Mouse (Mus musculus) midbrain, embryonic 10.5 days (tissue): Measurements from ENCODE around the gene Gja10. TPM values are rescaled to one million over a fixed set of nuclear protein-coding genes. Genes with fewer than 3 reads are reported as not detected.

ENCODE experiments used
- DNase-seq: peaks from one replicate; pipeline ENCODE4 v3.0.0-alpha.2; 2017; ENCODE audit warnings: low spot score
- H3K27ac ChIP-seq: fragments of 300-500 bp; sonication (generic); replicated peaks from 2 replicates; pipeline ENCODE4 v1.5.1; 2016; ENCODE audit warnings: mild to moderate bottlenecking
- H3K27me3 ChIP-seq: fragments of 300-500 bp; sonication (generic); 2 replicates; pipeline ENCODE4 v1.6.1; 2016; ENCODE audit warnings: low read depth, mild to moderate bottlenecking; ENCODE audit not compliant: poor library complexity, severe bottlenecking
- H3K36me3 ChIP-seq: fragments of 300-500 bp; sonication (generic); 2 replicates; pipeline ENCODE4 v1.6.1; 2016; ENCODE audit warnings: mild to moderate bottlenecking, moderate library complexity
- H3K4me1 ChIP-seq: fragments of 300-500 bp; sonication (generic); 2 replicates; pipeline ENCODE4 v1.6.1; 2016
- H3K4me3 ChIP-seq: fragments of 300-500 bp; sonication (generic); 2 replicates; pipeline ENCODE4 v1.5.1; 2016; ENCODE audit warnings: mild to moderate bottlenecking, moderate library complexity
- H3K9me3 ChIP-seq: fragments of 300-500 bp; sonication (generic); replicated peaks from 2 replicates; pipeline ENCODE4 v1.6.1; 2016; ENCODE audit warnings: mild to moderate bottlenecking
- WGBS: fragments of 180-500 bp; shearing (Covaris S2); methylation state at CpG from one replicate; pipeline ENCODE4 v1.1.7; 2016; 5-methylcytosine and 5-hydroxymethylcytosine counted together
- polyA plus RNA-seq: library from polyadenylated mRNA; unstranded; fragments of >200 nt; fragmentation: Nextera tagmentation; extraction: Ambion mirVana; gene quantifications from 2 replicates; pipeline ENCODE4 v1.2.1, GENCODE M21; 2016

Gja10 gene
- polyA plus RNA-seq, result 0.07 TPM in 2 replicates

DNA sequence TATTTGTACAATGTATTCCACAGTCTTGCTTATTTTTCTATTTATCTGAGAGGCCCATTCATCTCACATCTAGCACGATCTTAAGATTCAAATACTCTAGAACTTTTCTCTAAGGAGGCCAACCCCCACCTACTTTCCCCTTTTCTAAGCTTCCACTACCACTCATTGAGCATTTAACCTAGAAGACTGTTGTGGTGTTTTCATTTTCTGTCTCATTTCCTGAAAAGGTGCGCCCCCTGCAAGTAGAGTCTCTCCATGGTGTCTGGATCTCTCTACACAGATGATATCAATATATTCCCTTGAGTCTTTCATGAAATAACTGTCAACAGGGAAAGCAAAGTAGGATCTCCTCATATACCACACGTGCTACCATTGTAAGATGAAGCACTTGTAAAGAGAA lies at the start of gene Gja10:
Gja10 (minus strand) TSS at position 101 of the 400 bp plus-strand sequence.
- Histone ChIP-seq H3K36me3 (no peaks in the 10 kb centered on the region), H3K27me3 (no peaks in the 10 kb centered on the region), H3K27ac (no peak within 1 kb of the TSS), H3K9me3 (no peaks in the 10 kb centered on the region), H3K4me3 (no peak within 1 kb of the TSS), H3K4me1 (no peaks in the 10 kb centered on the region)
- no peak for DNase-seq
- 69% methylated on average over 3 of the region's 3 CpGs for WGBS

DNA sequence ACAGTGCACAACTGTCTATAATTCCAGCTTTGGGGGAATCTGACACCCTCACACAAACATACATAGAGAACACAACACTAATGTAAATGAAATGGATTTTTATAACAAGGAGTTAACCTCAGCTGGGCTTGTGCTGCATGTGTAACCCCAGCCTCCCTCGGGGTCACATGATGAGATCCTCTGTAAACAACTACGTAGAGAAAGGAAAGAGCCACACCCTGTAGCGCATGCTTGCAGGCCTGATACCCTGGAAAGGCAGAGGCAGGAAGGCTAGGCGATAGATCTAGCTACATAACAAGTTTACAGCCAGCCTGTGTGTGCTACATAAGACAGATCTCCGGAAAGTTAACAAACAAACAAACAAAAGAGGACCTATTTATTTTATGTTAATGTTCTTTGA lies 49.1 kb upstream of the Gja10 start:
- Histone ChIP-seq H3K36me3 (peaks cover 75% of the 10 kb centered on the region), H3K4me1 (no peaks in the 10 kb centered on the region), H3K4me3 (no peak overlapping the region), H3K27ac (no peak overlapping the region), H3K27me3 (no peaks in the 10 kb centered on the region), H3K9me3 (no peaks in the 10 kb centered on the region)
- no peak for DNase-seq
- WGBS, result 88% methylated on average over 5 of the region's 5 CpGs

GRCm38 (mm10) chr4:32621637-32622036 lies 19.1 kb upstream of the Gja10 start:
- H3K36me3 ChIP-seq, result peaks cover 71% of the 10 kb centered on the region

DNA sequence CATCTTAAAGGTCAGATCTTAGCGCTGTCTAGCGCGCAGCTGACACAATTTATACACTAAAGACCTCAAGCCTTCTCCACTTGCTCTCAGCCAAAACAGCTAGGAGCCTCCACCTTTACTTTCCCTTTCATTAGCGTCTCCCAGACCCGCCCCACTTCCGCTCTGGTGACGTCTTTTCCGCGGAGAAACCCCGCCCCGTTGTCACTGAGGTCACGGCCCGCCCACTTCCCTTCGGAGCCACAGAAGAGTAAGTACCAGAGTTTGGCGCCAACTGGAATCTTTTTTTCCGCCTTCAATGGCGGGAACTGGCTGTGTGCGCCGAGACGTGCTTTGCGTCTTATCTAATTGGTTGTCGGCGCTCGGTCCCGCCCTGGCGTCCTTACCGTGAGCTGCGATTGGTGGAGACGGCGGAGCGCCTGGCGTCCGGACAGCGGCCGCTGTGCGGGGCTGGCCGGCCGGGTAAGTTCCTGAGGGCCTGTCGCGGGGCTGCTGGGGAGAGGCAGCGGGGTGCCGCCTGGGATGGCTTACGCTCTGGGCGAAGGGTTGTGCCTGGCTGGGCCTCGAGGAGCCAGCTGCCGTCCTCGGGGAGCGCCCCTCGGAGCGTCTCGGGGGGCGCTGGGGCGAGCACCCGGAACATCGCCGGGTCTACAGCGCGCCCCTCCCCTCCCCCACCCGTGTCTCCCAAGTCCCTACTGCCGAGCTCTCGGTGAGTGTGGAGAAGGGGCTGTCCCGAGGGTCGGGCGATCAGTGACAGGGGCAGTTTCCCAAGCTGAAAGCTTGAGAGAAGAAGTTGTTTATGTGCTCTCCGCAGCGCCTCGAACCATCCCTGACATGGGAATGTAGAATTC lies 12.7 kb upstream of the Gja10 start, which contains the start of gene Casp8ap2:
Casp8ap2 (plus strand) TSS at position 418 of the 848 bp plus-strand sequence.
- Histone ChIP-seq H3K9me3 (no peaks in the 10 kb centered on the region), H3K4me1 (peaks cover 18% of the 10 kb centered on the region), H3K27ac (peak within 1 kb of the TSS; percentile 93), H3K4me3 (peak within 1 kb of the TSS; percentile 84), H3K36me3 (peaks cover 20% of the 10 kb centered on the region), H3K27me3 (no peaks in the 10 kb centered on the region)
- DNase-seq, result peak; percentile 99
- under 1% methylated on average over 67 of the region's 67 CpGs for WGBS

More at GRCm38 (mm10) chr4:32621637-32622036, 19.1 kb upstream of the Gja10 start:
- no peak overlapping the region for H3K4me3 ChIP-seq
- H3K9me3 ChIP-seq, result no peaks in the 10 kb centered on the region
- no peaks in the 10 kb centered on the region for H3K27me3 ChIP-seq
- H3K4me1 ChIP-seq, result peaks cover 10% of the 10 kb centered on the region
- no peak for DNase-seq
- H3K27ac ChIP-seq, result no peak overlapping the region

GRCm38 (mm10) chr4:32601135-32601534 lies 1.4 kb downstream of the Gja10 start:
- no peak overlapping the region for H3K4me3 ChIP-seq
- DNase-seq, result peak; percentile 60
- H3K4me1 ChIP-seq, result no peaks in the 10 kb centered on the region
- H3K9me3 ChIP-seq, result no peaks in the 10 kb centered on the region
- WGBS, result 30% methylated on average over 12 of the region's 12 CpGs
- no peak overlapping the region for H3K27ac ChIP-seq
- no peaks in the 10 kb centered on the region for H3K27me3 ChIP-seq
- no peaks in the 10 kb centered on the region for H3K36me3 ChIP-seq

GRCm38 (mm10) chr4:32588237-32588636 lies 14.3 kb downstream of the Gja10 start:
- H3K4me1 ChIP-seq, result peaks cover 5% of the 10 kb centered on the region
- H3K4me3 ChIP-seq, result no peak overlapping the region
- no peak overlapping the region for H3K27ac ChIP-seq
- H3K9me3 ChIP-seq, result no peaks in the 10 kb centered on the region
- WGBS, result 88% methylated on average over 6 of the region's 6 CpGs
- no peak for DNase-seq
- H3K36me3 ChIP-seq, result no peaks in the 10 kb centered on the region
- no peaks in the 10 kb centered on the region for H3K27me3 ChIP-seq

DNA sequence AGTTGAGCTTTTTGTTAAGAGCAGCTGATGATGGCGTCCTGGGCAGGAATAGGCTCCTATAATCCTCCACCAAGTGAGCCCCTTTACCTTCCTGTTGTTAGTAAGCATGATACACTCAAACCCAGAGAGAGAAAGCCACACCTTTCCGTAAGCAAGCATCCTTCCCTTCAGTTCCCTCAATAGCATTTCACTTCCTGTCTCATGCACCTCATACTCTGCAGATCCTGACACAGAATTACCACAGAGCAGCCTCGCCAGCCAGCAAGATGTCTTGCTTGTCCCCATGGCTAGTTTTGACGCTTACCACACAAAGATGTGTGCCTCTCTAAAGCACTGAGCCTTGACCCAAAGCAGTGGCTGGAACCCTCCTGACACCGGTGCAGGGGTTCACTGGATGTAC lies 15.0 kb downstream of the Gja10 start:
- no peak overlapping the region for H3K27ac ChIP-seq
- H3K36me3 ChIP-seq, result no peaks in the 10 kb centered on the region
- DNase-seq, result no peak
- 89% methylated on average over 5 of the region's 5 CpGs for WGBS
- no peaks in the 10 kb centered on the region for H3K9me3 ChIP-seq
- no peaks in the 10 kb centered on the region for H3K27me3 ChIP-seq
- H3K4me3 ChIP-seq, result no peak overlapping the region
- H3K4me1 ChIP-seq, result peaks cover 5% of the 10 kb centered on the region

DNA sequence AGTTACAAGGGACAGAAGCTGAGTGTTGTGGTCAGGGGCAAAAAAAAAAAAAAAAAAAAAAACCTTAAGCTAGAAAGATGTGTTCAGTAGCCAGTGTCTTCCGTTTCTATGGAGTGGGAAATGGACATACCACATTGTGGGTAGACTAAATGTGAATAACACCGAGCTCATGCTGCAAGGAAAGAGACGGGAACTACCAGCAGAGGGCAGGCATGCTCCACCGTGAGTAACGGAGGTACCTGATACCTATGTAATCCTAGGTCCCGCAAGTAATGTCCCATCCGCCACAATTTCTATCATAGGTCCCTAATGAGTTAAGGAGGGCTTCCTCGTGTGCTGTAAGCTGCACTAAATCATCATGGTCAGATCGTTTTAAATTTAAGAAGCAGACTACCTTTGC lies 16.0 kb downstream of the Gja10 start:
- Histone ChIP-seq H3K27ac (no peak overlapping the region), H3K4me1 (peaks cover 10% of the 10 kb centered on the region), H3K36me3 (no peaks in the 10 kb centered on the region), H3K4me3 (no peak overlapping the region), H3K27me3 (no peaks in the 10 kb centered on the region), H3K9me3 (no peaks in the 10 kb centered on the region)
- WGBS, result 18% methylated on average over 9 of the region's 9 CpGs
- DNase-seq, result peak; percentile 61

DNA sequence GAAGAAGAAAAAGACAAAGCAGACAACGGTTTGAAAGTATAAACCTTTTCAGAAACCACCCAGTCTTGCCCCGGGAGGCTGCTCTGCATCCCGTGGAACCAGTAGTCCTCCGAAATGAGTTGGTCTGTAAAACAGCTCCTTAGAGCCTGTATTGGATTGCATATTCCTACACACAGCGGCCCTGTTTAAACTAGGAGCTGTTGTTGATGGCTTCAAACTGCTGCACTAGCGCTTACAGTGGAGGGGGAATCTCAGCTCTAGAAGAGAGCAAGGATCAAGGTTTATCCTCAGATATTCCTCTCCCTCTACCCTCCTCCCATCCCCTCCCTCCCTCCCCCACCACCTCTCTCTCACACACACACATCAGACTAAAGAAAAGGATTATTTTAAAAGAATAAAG lies 18.4 kb downstream of the Gja10 start:
- 70% methylated on average over 6 of the region's 6 CpGs for WGBS
- H3K27me3 ChIP-seq, result no peaks in the 10 kb centered on the region
- H3K4me3 ChIP-seq, result no peak overlapping the region
- no peak overlapping the region for H3K27ac ChIP-seq
- no peaks in the 10 kb centered on the region for H3K9me3 ChIP-seq
- H3K4me1 ChIP-seq, result peaks cover 15% of the 10 kb centered on the region
- no peak for DNase-seq
- peaks cover 9% of the 10 kb centered on the region for H3K36me3 ChIP-seq

- 87% methylated on average over 8 of the region's 8 CpGs for WGBS
- Histone ChIP-seq H3K4me1 (peaks cover 15% of the 10 kb centered on the region), H3K27me3 (no peaks in the 10 kb centered on the region), H3K36me3 (peaks cover 18% of the 10 kb centered on the region), H3K4me3 (no peak overlapping the region), H3K27ac (no peak overlapping the region), H3K9me3 (no peaks in the 10 kb centered on the region)
- no peak for DNase-seq
These were observed 22.7 kb downstream of the Gja10 start for GRCm38 (mm10) chr4:32579850-32580249.

DNA sequence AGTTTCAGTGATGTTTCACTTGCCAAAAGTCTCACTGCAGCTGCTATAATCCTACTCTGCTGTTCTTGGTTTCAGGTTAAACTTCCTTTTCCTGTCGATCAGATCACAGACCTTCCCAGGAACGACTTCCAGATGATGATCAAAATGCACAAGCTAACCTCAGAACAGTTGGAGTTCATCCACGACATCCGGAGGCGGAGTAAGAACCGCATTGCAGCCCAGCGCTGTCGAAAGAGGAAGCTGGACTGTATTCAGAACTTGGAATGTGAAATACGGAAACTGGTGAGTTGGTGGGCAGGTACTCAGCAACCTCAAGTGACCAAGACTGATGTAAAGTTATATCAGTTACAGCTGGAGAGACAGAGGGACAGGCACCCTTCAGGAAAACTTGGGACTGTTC lies 27.4 kb downstream of the Gja10 start:
- Histone ChIP-seq H3K4me1 (peaks cover 14% of the 10 kb centered on the region), H3K36me3 (peaks cover 16% of the 10 kb centered on the region), H3K9me3 (no peaks in the 10 kb centered on the region), H3K27me3 (no peaks in the 10 kb centered on the region), H3K27ac (no peak overlapping the region), H3K4me3 (no peak overlapping the region)
- DNase-seq, result no peak
- 80% methylated on average over 9 of the region's 9 CpGs for WGBS

- DNase-seq, result no peak
- no peaks in the 10 kb centered on the region for H3K9me3 ChIP-seq
- no peak overlapping the region for H3K27ac ChIP-seq
- H3K4me3 ChIP-seq, result no peak overlapping the region
- H3K4me1 ChIP-seq, result peaks cover 20% of the 10 kb centered on the region
- H3K27me3 ChIP-seq, result no peaks in the 10 kb centered on the region
- H3K36me3 ChIP-seq, result peaks cover 11% of the 10 kb centered on the region
- WGBS, result 82% methylated on average over 1 of the region's 1 CpGs
These were observed 28.0 kb downstream of the Gja10 start for GRCm38 (mm10) chr4:32574604-32575003.

DNA sequence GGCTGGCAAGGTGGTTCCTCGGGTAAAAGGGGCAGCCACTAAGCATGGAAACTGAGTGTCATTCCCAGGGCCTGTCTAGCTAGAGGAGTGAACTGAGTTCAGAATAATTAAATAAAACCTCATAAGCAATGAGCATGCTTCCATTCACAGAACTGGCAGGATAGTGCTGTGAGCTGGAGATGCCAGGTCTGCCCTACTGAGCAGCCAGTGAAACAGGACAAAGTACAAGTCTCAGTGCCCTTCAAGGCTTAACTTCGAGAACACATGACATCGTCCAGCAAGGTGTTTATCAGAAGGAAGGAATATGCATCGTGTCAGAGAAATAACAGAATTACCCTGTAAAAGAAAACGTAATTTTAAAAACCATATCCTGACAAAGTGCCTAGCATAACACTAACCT lies 29.0 kb downstream of the Gja10 start:
- WGBS, result 90% methylated on average over 5 of the region's 5 CpGs
- peaks cover 9% of the 10 kb centered on the region for H3K36me3 ChIP-seq
- no peaks in the 10 kb centered on the region for H3K9me3 ChIP-seq
- H3K27me3 ChIP-seq, result no peaks in the 10 kb centered on the region
- no peak overlapping the region for H3K27ac ChIP-seq
- no peak overlapping the region for H3K4me3 ChIP-seq
- DNase-seq, result no peak
- peaks cover 26% of the 10 kb centered on the region for H3K4me1 ChIP-seq
